Comparison of ENCODE assay signal across 17 mouse cellular contexts in the genomic region with DNA sequence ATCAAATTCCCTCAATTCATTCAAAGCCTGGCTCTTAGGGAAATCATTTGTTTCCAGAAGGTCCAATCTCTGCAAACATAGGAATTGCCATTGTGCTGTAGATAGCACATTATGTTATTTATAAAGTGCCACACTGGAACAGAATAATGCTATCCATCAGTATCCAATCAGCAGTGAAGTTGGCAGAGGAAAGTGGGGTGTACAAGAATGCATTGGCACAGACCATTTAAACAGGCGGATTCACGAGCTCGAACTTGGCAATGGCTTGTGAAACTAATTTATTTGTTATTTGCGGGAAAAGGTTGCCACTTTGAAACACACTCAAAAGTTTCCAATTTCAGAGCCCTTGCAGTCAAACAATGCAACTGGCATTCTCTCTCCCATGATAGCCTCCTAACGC.
"Had no signal": no experiment of that assay in that cellular context is flagged by ENCODE, and none has a peak within 500 bp of the region (broad histone marks: within the 10 kb centered on the region; RNA-seq: fewer than 3 reads in every experiment).

No protein-coding gene starts in this region.

- H3K9me3 ChIP-seq: limb, embryonic 10.5 days; liver, embryonic 15.5 days; midbrain, embryonic 10.5 days; neural tube, embryonic 15.5 days had no signal

- H3K4me1 ChIP-seq: limb, embryonic 10.5 days; liver, embryonic 15.5 days; midbrain, embryonic 10.5 days; neural tube, embryonic 15.5 days had no signal

- H3K27me3 ChIP-seq: liver, embryonic 15.5 days; neural tube, embryonic 15.5 days had no signal

- H3K9ac ChIP-seq: liver, embryonic 15.5 days; lung, embryonic 14.5 days; neural tube, embryonic 15.5 days had no signal

- DNase-seq: kidney, adult 9 months; kidney, postnatal 36 days; lung, embryonic 14.5 days; lung, postnatal 10 days; lung, postnatal 4 days; midbrain, embryonic 14.5 days; right cerebral cortex, adult 18-20 months; right cerebral cortex, postnatal 25 days; thymus, postnatal 4 days had no signal

- H3K4me3 ChIP-seq: left cerebral cortex, adult 2 months; limb, embryonic 10.5 days; liver, embryonic 15.5 days; midbrain, embryonic 10.5 days; myocyte; neural tube, embryonic 15.5 days had no signal

- H3K4me2 ChIP-seq: liver, embryonic 11.5 days; liver, embryonic 15.5 days; lung, embryonic 14.5 days; neural tube, embryonic 15.5 days had no signal

- H3K27ac ChIP-seq: kidney, postnatal 0 days; left cerebral cortex, adult 2 months; limb, embryonic 10.5 days; liver, embryonic 15.5 days; midbrain, embryonic 10.5 days; neural tube, embryonic 15.5 days had no signal

- H3K36me3 ChIP-seq: limb, embryonic 10.5 days; liver, embryonic 15.5 days; midbrain, embryonic 10.5 days; neural tube, embryonic 15.5 days had no signal
